Mouse (Mus musculus) heart, postnatal 0 days (tissue): ENCODE measurements around the gene Prmt8. TPM values are rescaled to one million over a fixed set of nuclear protein-coding genes. Genes with fewer than 3 reads are reported as not detected.

Experiments
- ATAC-seq: fragments of 200-750 bp; cut with Nextera tagmentation; 2 replicates; pipeline ENCODE4 v1.8.0; 2017; ENCODE audit warnings: low read depth, moderate number of reproducible peaks, moderate library complexity; ENCODE audit not compliant: insufficient read depth
- DNase-seq: peaks from one replicate; pipeline ENCODE4 v3.0.0-alpha.2; 2016; ENCODE audit warnings: low spot score
- H3K27ac ChIP-seq: fragments of 300-500 bp; sonication (generic); 2 replicates; pipeline ENCODE4 v1.5.1; 2014; ENCODE audit warnings: low read depth, mild to moderate bottlenecking
- H3K27me3 ChIP-seq: fragments of 300-500 bp; sonication (generic); 2 replicates; pipeline ENCODE4 v1.6.1; 2014; ENCODE audit warnings: low read length, mixed read lengths; ENCODE audit not compliant: control insufficient read depth, insufficient read depth
- H3K36me3 ChIP-seq: fragments of 300-500 bp; sonication (generic); replicated peaks from 2 replicates; pipeline ENCODE4 v1.6.1; 2014; ENCODE audit warnings: low read length, mixed read lengths; ENCODE audit not compliant: control insufficient read depth, insufficient read depth
- H3K4me1 ChIP-seq: fragments of 300-500 bp; sonication (generic); 2 replicates; pipeline ENCODE4 v1.6.1; 2014; ENCODE audit warnings: antibody characterized with exemption; ENCODE audit not compliant: control insufficient read depth, insufficient read depth
- H3K4me2 ChIP-seq: fragments of 300-500 bp; sonication (generic); 2 replicates; pipeline ENCODE4 v1.6.1; 2014; ENCODE audit warnings: low read depth, mild to moderate bottlenecking, low read length, moderate library complexity
- H3K4me3 ChIP-seq: fragments of 300-500 bp; sonication (generic); 2 replicates; pipeline ENCODE4 v1.5.1; 2014; ENCODE audit warnings: low read depth, low read length
- H3K9ac ChIP-seq: fragments of 300-500 bp; sonication (generic); replicated peaks from 2 replicates; pipeline ENCODE4 v1.6.1; 2014; ENCODE audit warnings: low read depth, low read length, mixed read lengths
- H3K9me3 ChIP-seq: fragments of 300-500 bp; sonication (generic); replicated peaks from 2 replicates; pipeline ENCODE4 v1.6.1; 2016; ENCODE audit warnings: low read length; ENCODE audit not compliant: control insufficient read depth
- CTCF ChIP-seq: IDR thresholded peaks from 2 replicates; pipeline ENCODE4 v1.5.1; 2016; ENCODE audit warnings: antibody characterized with exemption, control low read depth, low read depth
- EP300 ChIP-seq: IDR thresholded peaks from 2 replicates; pipeline ENCODE4 v1.6.1; 2016; ENCODE audit warnings: antibody characterized with exemption, low read depth
- WGBS: fragments of 180-500 bp; shearing (Covaris S2); extraction: QIAGEN DNeasy Blood & Tissue Kit; methylation state at CpG from one replicate; pipeline ENCODE4 v1.1.7; 2014; 5-methylcytosine and 5-hydroxymethylcytosine counted together
- polyA plus RNA-seq: library from polyadenylated mRNA; unstranded; fragments of >200 nt; fragmentation: Nextera tagmentation; extraction: Ambion mirVana; gene quantifications from 2 replicates; pipeline ENCODE4 v1.2.1, GENCODE M21; 2015
- total RNA-seq: library from RNA; depleted of rRNA; stranded (reverse); fragments of >200 nt; gene quantifications from 2 replicates; pipeline ENCODE4 v1.2.3, GENCODE M21; 2014; ENCODE audit warnings: low replicate concordance

Gene Prmt8
- total and polyA plus RNA-seq, 2 experiments from 2014 or later, result not detected

DNA sequence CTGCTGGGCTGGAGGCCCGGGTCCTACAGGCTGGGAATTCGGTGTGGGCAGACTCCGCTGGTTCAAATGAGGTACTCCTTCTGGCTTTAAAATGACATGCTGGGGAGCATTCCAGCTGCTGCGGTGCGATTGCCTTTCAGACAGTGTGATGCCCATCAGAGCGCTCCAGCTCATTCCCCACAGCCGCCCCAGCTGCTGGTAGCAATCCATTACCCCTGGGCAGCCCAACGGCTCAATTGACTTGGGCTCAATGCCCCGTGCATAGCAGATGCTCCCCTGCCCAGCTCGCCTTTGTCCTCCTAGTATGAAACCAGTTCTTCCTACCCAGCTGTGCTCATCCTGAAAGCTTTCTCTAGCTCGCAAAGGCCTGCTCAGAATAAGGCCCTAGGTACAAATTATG is 92.4 kb downstream of the Prmt8 start:
- Histone ChIP-seq H3K4me3 (no peak overlapping the region), H3K9me3 (no peaks in the 10 kb centered on the region)

DNA sequence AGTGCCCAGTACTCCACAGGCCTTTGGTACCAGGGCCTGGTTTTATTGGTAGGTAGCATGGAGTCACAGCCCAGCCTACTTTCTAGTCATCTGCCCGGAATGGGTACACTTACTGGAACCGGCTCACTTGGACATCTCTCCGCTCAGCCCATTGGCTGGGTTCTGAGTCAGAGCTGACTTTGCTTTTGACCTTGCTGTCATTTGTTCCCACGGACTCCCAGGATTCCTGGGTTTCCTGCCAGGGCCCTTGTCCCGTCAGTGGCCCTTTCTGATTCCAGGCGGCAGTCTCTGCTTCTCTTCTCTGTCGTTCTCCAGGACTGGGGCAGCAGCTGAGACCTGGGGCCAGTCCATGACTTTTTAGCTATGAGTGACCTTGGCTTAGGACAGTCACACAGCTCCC is 97.2 kb downstream of the Prmt8 start:
- no peaks in the 10 kb centered on the region for H3K27me3 ChIP-seq
- H3K27ac ChIP-seq, result no peak overlapping the region
- no peak overlapping the region for H3K9ac ChIP-seq
- no peaks in the 10 kb centered on the region for H3K4me1 ChIP-seq
- H3K4me3 ChIP-seq, result no peak overlapping the region
- no peaks in the 10 kb centered on the region for H3K9me3 ChIP-seq
- no peak for ATAC-seq
- H3K4me2 ChIP-seq, result no peak overlapping the region
- TF ChIP-seq EP300 (no peak), CTCF (no peak)
- WGBS, result 44% methylated on average over 7 of the region's 7 CpGs
- DNase-seq, result no peak
- no peaks in the 10 kb centered on the region for H3K36me3 ChIP-seq

More for the DNA sequence above, 92.4 kb downstream of the Prmt8 start:
- Histone ChIP-seq H3K4me1 (no peaks in the 10 kb centered on the region), H3K27me3 (no peaks in the 10 kb centered on the region), H3K9ac (no peak overlapping the region), H3K4me2 (no peak overlapping the region), H3K27ac (no peak overlapping the region), H3K36me3 (no peaks in the 10 kb centered on the region)
- 83% methylated on average over 11 of the region's 11 CpGs for WGBS
- no peak for DNase-seq
- no peak for ATAC-seq
- no peak for TF ChIP-seq CTCF
- no peak for TF ChIP-seq EP300

DNA sequence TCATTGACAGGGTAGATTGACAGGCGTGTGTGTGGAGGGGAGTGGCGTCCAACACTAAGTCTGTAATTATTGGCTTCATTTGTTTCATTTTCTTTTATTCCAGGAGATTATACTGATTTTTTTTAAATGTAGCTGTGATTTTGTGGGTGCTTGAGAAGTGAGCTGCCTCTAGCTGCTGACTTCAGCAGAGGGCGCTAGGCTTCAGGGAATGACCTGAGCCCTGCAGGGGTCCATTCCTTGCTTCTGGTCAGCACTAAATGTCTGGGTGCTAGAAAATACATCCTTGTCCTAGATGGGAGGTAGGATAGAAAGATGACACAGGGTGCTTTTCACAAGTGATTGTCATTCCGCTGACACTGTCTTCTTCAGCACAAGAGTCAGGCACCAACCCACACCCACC is 99.2 kb downstream of the Prmt8 start:
- H3K4me1 ChIP-seq, result no peaks in the 10 kb centered on the region
- no peaks in the 10 kb centered on the region for H3K36me3 ChIP-seq
- TF ChIP-seq CTCF (peak; percentile 15; the same call in 1 of the 2 replicates), EP300 (no peak)
- 94% methylated on average over 4 of the region's 4 CpGs for WGBS
- no peak overlapping the region for H3K4me2 ChIP-seq
- no peak overlapping the region for H3K4me3 ChIP-seq
- no peak for DNase-seq
- no peaks in the 10 kb centered on the region for H3K9me3 ChIP-seq
- ATAC-seq, result no peak
- no peak overlapping the region for H3K27ac ChIP-seq
- no peaks in the 10 kb centered on the region for H3K27me3 ChIP-seq
- H3K9ac ChIP-seq, result no peak overlapping the region

DNA sequence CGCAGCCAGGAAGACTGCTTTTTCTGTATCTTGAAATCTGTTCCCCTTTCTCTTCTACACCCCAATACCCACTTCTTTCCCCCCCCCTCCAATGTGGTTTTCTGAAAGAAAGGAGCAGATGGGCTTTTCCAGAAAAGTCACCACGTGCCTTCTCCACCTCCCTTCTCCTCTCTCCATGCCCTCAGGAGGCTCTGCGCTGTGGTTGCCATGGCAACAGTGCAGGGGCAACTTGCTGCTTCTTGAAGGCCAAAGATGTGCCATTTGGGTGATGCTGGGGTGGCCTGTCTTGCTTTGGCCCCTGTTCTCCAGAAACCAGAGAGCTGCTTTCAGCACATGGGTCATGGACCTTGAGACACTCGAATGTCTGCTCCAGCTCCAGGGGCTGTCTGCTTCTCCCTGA is 100.0 kb downstream of the Prmt8 start:
- no peaks in the 10 kb centered on the region for H3K27me3 ChIP-seq
- H3K4me2 ChIP-seq, result no peak overlapping the region
- no peak overlapping the region for H3K27ac ChIP-seq
- ATAC-seq (no peak), DNase-seq (no peak)
- no peak overlapping the region for H3K4me3 ChIP-seq
- H3K9me3 ChIP-seq, result no peaks in the 10 kb centered on the region
- WGBS, result 82% methylated on average over 4 of the region's 4 CpGs
- H3K36me3 ChIP-seq, result no peaks in the 10 kb centered on the region
- TF ChIP-seq EP300 (no peak), CTCF (no peak)
- no peak overlapping the region for H3K9ac ChIP-seq
- H3K4me1 ChIP-seq, result no peaks in the 10 kb centered on the region

DNA sequence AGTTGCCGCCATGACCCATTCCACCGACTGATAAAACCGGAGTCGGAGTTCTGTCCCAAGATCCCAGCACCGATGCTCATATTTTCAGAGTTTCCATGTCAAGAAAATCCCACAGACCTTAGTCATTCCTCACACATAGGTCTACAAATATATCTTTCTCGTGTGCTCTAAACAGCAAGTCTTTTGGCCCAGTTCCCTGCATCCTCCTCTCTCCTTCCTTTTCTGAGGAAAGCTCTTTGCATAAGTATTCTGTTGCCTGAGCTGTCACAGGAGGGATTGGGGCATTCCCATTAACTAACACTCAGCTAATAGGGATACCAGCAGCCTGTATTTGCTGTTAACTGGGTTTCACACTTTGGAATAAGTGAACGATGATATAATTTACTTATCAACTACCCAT is 106.0 kb downstream of the Prmt8 start:
- ATAC-seq (no peak), DNase-seq (no peak)
- H3K36me3 ChIP-seq, result no peaks in the 10 kb centered on the region
- H3K4me1 ChIP-seq, result no peaks in the 10 kb centered on the region
- no peak overlapping the region for H3K9ac ChIP-seq
- no peak for TF ChIP-seq CTCF
- TF ChIP-seq EP300, result no peak
- no peak overlapping the region for H3K4me2 ChIP-seq
- no peaks in the 10 kb centered on the region for H3K9me3 ChIP-seq
- no peaks in the 10 kb centered on the region for H3K27me3 ChIP-seq
- WGBS, result 51% methylated on average over 7 of the region's 7 CpGs
- H3K27ac ChIP-seq, result no peak overlapping the region
- H3K4me3 ChIP-seq, result no peak overlapping the region

DNA sequence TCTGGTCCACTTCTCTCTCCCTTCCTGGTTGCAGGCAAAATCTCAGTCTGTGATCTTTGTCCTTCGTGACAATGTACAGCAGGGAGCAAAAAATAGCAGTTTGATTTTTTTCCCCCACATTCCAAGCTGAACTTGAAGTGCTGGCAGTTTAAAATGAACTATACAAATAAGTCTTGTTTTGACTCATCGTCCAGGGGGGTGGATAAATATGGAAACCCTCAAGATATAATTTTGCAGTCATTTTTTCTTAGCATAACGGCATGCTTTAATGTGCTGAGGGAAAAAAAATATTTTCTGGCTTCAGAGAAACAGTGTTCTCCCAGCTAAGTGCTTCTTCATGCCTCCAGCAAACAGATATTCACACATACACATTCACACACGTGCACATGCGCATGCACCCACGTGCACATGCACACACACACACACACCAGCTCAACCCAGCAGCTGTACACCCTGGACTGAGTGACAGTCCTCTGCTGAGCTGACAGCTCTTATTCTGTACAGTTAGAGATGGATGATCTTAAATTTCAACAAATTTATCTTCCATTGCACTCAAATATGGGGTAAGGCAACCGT is 107.5 kb downstream of the Prmt8 start:
- H3K9ac ChIP-seq, result no peak overlapping the region
- no peak overlapping the region for H3K4me3 ChIP-seq
- H3K36me3 ChIP-seq, result no peaks in the 10 kb centered on the region
- no peak overlapping the region for H3K27ac ChIP-seq
- ATAC-seq (no peak), DNase-seq (no peak)
- no peak overlapping the region for H3K4me2 ChIP-seq
- TF ChIP-seq CTCF (no peak), EP300 (no peak)
- H3K27me3 ChIP-seq, result no peaks in the 10 kb centered on the region
- no peaks in the 10 kb centered on the region for H3K4me1 ChIP-seq
- H3K9me3 ChIP-seq, result no peaks in the 10 kb centered on the region
- 74% methylated on average over 7 of the region's 7 CpGs for WGBS
